Mouse (Mus musculus) 3T3-L1 (cell line): ENCODE data around the gene Tmprss6.

Experiments used
- DNase-seq: peaks from one replicate; pipeline ENCODE4 v3.0.0-alpha.2; 2015; ENCODE audit warnings: low read depth, low spot score

The Tmprss6 gene

DNA sequence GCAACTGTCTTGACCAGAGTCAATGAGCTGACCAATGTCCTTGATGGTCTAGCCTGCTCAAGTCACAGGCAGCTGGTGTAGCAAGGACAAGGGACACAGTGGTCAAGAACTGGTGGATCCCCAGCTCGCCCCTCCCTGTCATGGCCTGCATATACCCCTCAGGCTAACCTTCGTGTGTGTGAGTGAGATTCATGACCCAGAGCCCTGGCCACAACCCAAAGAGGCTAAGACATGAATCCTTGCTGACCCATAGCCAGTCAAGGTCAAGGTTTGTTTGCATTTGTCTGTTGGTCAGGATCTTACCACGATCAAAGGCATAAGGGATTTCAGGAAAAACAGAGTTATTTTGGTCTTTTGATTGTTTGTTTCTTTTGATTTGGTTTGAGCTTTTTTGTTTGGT, 14.1 kb upstream of the Tmprss6 start:
- peak; percentile 42 for DNase-seq

DNA sequence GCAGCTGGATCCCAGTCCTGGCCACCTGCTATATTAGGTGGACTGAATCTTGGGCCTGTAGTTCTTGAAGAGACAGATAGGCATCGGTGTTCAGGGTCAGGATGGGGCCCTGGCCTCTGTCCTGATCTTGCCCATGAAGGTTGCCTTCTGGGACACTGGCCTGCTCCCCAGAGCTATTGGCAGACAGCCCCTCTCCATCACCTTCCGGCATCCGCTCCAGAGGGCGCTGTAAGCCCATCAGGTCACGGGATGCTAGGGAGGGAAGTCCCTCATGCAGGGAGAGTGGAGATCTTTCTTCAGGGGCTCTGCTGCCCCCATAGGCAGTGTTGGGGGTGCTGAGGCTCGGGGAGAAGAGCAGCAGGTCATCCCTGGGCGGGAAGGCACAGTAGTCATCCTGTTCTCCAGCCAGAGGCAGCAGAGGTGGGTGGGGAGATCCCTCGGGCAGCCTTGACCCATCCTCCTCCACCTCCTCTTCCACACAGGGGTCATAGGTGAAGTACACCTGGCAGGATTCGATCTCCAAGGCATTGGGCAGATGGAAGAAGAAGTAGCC, 13.1 kb upstream of the Tmprss6 start:
- DNase-seq = no peak

GRCm38 (mm10) chr15:78480991-78481390, 12.6 kb upstream of the Tmprss6 start:
- no peak for DNase-seq

GRCm38 (mm10) chr15:78480111-78480510, 11.7 kb upstream of the Tmprss6 start:
- peak; percentile 8 for DNase-seq

- DNase-seq = peak; percentile 43
Measured at GRCm38 (mm10) chr15:78479470-78479869, 11.0 kb upstream of the Tmprss6 start.

DNA sequence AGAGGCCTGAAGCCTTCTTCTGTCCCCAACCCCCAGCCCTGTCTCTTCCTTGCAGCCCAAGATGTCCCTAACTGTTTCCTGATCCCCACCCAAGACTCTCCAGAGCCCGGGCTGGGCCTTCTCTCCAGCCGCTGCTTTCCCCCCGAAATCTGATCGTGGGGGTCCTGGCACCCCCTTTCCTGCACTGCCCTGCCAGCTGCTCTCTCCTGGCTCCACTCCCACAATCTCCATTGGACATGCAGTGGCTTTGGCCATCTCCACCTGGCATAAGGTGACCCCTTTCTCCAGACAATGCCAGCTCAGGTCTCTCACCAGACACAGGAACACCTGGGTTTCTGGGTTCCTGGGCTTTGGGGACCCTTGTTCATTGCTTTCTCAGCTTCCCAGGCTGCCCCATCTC, 9.6 kb upstream of the Tmprss6 start:
- DNase-seq = no peak

DNA sequence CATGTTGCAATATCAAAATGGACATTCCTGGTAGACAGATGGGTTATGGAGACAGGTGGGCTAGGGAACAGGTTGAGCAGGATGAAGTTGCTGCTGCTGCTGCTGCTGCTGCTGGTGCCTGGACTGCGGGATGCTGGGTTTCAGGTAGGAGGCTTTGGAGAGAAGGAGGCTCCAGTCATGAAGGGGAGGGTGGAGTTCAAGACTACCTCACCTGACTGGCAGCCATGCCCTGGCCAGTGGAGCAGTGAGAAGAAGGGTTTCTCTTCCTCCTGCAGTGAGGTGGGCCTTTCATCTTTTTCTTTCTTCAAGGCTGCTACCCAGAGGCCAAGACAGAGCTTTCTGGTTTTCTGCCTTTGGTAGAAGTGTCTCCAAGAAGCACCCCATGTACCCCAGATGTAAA, 8.4 kb upstream of the Tmprss6 start:
- DNase-seq = no peak

GRCm38 (mm10) chr15:78475604-78476031, 7.2 kb upstream of the Tmprss6 start:
- no peak for DNase-seq

GRCm38 (mm10) chr15:78473442-78473841, 5.0 kb upstream of the Tmprss6 start:
- no peak for DNase-seq

- DNase-seq = no peak
Measured at GRCm38 (mm10) chr15:78471902-78472301, 3.5 kb upstream of the Tmprss6 start.

GRCm38 (mm10) chr15:78470495-78471276, 2.3 kb upstream of the Tmprss6 start:
- no peak for DNase-seq

DNA sequence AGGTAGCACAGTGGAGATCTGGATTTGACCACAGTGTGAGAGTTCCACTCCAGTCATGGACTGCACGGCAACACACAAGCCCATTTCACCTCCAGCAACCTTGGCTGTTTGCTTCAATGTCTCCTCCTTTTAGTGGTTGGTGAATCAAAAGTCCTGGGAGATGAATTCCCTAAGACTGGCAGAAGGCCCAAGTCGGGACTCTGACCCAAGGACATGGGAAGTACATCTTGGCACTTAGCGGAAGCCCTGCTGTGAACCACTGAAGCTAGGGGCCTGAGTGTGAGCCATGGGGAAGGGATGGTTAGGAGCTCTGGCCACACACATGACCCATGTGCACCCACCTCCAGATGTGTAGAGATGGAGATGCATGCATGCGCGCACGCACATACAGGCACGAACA, 864 bp downstream of the Tmprss6 start:
- no peak for DNase-seq

- DNase-seq = no peak
Measured at GRCm38 (mm10) chr15:78466809-78467208, 1.6 kb downstream of the Tmprss6 start.

DNA sequence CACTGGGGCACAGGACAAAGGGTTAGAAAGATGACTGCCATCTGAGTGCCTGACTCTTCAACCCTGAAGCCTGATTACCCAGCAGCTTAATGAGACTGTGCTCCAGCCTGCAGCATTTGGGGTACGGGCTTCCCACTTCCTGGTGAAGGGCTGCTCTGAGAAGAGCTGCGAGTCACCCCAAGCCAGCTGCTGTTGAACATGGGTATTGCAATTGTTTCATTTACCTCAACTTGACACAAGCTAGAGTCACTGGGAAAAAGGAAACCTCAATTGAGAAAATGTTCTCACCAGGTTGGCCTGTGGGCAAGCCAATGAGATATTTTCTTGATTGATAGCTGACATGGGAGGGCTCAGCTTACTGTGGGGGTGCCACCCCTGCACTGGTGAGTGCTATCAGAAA, 5.5 kb downstream of the Tmprss6 start:
- no peak for DNase-seq

DNA sequence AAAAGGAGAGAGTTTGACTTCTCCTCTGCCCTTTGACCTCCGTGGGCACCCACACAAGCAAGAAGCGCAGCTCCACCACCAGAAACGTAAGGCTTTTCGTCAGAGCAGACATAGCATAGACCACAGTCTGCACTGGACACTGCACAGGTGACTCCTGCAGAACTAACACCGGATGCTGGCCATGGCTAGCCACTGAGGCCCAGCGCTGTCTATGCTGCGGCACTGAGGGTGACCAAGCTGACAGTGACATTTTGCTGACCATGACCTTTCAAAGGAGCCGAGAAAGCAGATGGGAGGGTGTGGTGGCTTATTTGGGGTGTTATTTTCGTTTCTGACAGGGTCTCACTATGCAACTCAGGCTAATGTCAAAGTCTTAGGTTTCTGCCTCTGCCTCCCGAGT, 11.2 kb downstream of the Tmprss6 start:
- no peak for DNase-seq

- no peak for DNase-seq
Measured at GRCm38 (mm10) chr15:78456051-78456450, 12.4 kb downstream of the Tmprss6 start.

- no peak for DNase-seq
Measured at GRCm38 (mm10) chr15:78455168-78455567, 13.3 kb downstream of the Tmprss6 start.

DNA sequence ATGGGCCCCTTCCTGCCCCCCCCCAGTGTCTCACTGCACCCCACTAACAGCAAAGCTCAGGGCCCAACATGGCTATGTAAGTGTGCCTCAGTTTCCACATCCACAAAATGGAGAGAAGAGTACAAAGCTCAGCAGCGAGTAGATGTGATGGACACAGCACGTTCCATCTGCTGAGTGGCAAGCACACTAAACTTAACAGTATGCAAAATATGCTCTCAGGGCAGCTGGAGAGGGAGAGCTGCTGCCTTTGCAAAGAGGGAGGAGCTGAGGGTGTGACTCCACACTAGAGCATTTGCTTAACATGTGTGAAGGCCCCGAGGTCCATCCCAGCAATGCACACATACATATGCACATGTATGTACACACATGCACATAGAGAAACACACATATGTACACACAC, 15.5 kb downstream of the Tmprss6 start:
- peak; percentile 40 for DNase-seq

- no peak for DNase-seq
Measured at GRCm38 (mm10) chr15:78451201-78451600, 17.2 kb downstream of the Tmprss6 start.

GRCm38 (mm10) chr15:78450419-78450768, 18.0 kb downstream of the Tmprss6 start:
- DNase-seq = peak; percentile 84

DNA sequence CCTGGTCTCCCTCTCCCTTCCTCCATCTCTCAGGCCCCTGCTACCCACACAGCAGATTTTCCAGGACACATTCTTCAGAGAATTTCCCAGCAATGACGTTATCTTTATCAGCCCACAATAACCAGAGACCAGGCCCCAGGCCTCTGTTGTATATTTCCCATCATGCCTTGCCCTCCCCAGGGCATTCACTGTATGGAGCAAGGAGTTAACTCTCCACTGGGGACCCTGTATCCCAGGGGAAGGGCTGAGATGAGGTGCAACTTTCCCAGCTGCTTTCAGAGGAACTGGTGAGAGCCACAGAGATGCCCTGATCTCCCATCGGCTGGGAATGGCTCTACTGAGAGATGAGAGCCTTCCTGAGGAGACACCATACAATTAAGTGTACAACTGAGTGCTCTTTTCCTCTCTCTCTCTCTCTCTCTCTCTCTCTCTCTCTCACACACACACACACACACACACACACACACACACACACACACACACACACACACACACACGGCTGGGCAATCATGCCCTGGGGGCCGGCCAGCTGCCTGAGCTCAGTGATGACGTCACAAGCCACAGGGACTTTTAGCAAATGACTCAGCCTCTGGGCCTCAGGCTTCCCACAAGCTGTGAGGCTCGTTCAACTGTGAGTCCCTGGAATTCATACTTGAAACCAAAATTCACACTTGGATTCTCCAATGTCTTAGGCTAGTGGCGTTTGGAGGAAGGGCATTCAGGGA, 18.6 kb downstream of the Tmprss6 start:
- peak; percentile 98 for DNase-seq

GRCm38 (mm10) chr15:78449131-78449530, 19.3 kb downstream of the Tmprss6 start:
- no peak for DNase-seq
